Mouse (Mus musculus): ENCODE measurements around the gene Sult2a2.
"Not testable (repeated sequence)": the region's sequence is repeated elsewhere in the genome, so short reads cannot be mapped to it uniquely, and the experiment has no call there.

Gene Sult2a2

GRCm38 (mm10) chr7:13733205-13733604, at the start of gene Sult2a2:
Gene Sult2a2 (plus strand): TSS chr7:13733505.
- DNase-seq: not testable (repeated sequence)

GRCm38 (mm10) chr7:13813913-13814312, 80.6 kb downstream of the Sult2a2 start:
- DNase-seq: no peak
